Mouse (Mus musculus) liver, embryonic 13.5 days (tissue): Measurements from ENCODE around the gene E2f4. TPM values are rescaled to one million over a fixed set of nuclear protein-coding genes. Genes with fewer than 3 reads are reported as not detected.
"Not testable (repeated sequence)": the region's sequence is repeated elsewhere in the genome, so short reads cannot be mapped to it uniquely, and the experiment has no call there.

Experiments used
- ATAC-seq: fragments of 200-750 bp; cut with Nextera tagmentation; 2 replicates; pipeline ENCODE4 v1.8.0; 2017; ENCODE audit warnings: low read depth, mild to moderate bottlenecking, moderate number of reproducible peaks, moderate library complexity
- DNase-seq: peaks from one replicate; pipeline ENCODE4 v3.0.0; 2022
- H3K27ac ChIP-seq: fragments of 300-500 bp; sonication (generic); 2 replicates; pipeline ENCODE4 v1.5.1; 2015; ENCODE audit warnings: moderate library complexity, mild to moderate bottlenecking, inconsistent platforms
- H3K27me3 ChIP-seq: fragments of 300-500 bp; sonication (generic); 2 replicates; pipeline ENCODE4 v1.6.1; 2015; ENCODE audit warnings: mild to moderate bottlenecking, inconsistent platforms
- H3K36me3 ChIP-seq: fragments of 300-500 bp; sonication (generic); 2 replicates; pipeline ENCODE4 v1.6.1; 2015; ENCODE audit warnings: mild to moderate bottlenecking, inconsistent platforms
- H3K4me1 ChIP-seq: fragments of 300-500 bp; sonication (generic); replicated peaks from 2 replicates; pipeline ENCODE4 v1.6.1; 2015; ENCODE audit warnings: inconsistent platforms
- H3K4me2 ChIP-seq: fragments of 300-500 bp; sonication (generic); 2 replicates; pipeline ENCODE4 v1.6.1; 2015; ENCODE audit warnings: inconsistent platforms, mild to moderate bottlenecking, moderate library complexity
- H3K4me3 ChIP-seq: fragments of 300-500 bp; sonication (generic); replicated peaks from 2 replicates; pipeline ENCODE4 v1.5.1; 2015; ENCODE audit warnings: mild to moderate bottlenecking, inconsistent platforms
- H3K9ac ChIP-seq: fragments of 300-500 bp; sonication (generic); 2 replicates; pipeline ENCODE4 v1.6.1; 2015; ENCODE audit warnings: mild to moderate bottlenecking, inconsistent platforms
- H3K9me3 ChIP-seq: fragments of 300-500 bp; sonication (generic); replicated peaks from 2 replicates; pipeline ENCODE4 v1.6.1; 2016; ENCODE audit warnings: inconsistent platforms
- WGBS: fragments of 180-500 bp; shearing (Covaris S2); methylation state at CpG from one replicate; pipeline ENCODE4 v1.1.7; 2015; ENCODE audit not compliant: insufficient replicate concordance; 5-methylcytosine and 5-hydroxymethylcytosine counted together
- polyA plus RNA-seq: library from polyadenylated mRNA; unstranded; fragments of >200 nt; fragmentation: Nextera tagmentation; extraction: Ambion mirVana; gene quantifications from 2 replicates; pipeline ENCODE4 v1.2.1, GENCODE M21; 2015

The E2f4 gene
- polyA plus RNA-seq, 1 experiment from 2014 or later = 187 TPM

DNA sequence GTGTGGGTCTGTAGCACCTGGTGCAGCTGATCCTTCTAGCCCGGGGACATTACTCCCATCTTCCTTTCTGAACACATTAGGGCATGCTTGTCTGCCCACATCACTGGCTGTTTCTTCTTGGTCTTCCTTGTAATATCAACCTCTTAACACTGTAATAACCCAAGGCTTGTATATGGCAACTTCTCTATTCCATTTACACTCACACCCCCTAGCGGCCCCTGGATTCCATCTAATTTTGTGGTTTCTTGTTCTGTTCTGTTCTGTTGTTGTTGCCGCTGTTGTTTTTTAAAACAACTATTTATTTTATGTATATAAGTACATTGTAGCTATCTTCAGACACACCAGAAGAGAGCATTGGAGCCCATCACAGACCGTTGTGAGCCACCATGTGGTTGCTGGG lies 10.6 kb upstream of the E2f4 start:
- Histone ChIP-seq H3K9ac (no peak overlapping the region), H3K27ac (no peak overlapping the region), H3K27me3 (peaks cover 61% of the 10 kb centered on the region), H3K9me3 (no peaks in the 10 kb centered on the region), H3K36me3 (no peaks in the 10 kb centered on the region), H3K4me2 (no peak overlapping the region), H3K4me3 (no peak overlapping the region), H3K4me1 (peaks cover 45% of the 10 kb centered on the region)
- WGBS = 67% methylated on average over 4 of the region's 4 CpGs
- DNase-seq (no peak), ATAC-seq (no peak)

DNA sequence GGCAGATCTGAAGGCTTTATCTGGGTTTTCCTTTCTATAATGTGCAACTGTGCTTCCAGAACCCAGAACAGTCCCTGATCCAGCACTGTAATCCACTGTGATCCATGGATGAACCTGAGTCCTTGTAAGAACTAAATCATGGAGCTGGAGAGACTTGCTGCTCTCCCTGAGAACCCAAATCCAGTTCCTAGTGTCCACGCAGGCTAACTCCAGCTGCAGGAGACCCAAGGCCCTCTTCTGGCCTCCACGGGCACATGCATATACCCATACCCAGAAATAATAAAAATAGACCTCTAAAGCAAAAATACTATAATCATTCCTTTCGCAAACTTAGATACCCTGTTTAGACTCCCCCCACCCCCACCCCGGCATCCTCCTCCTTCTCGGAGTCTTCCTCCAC lies 9.2 kb upstream of the E2f4 start:
- H3K27ac ChIP-seq = no peak overlapping the region
- no peaks in the 10 kb centered on the region for H3K36me3 ChIP-seq
- no peak overlapping the region for H3K4me3 ChIP-seq
- H3K4me2 ChIP-seq = no peak overlapping the region
- 86% methylated on average over 5 of the region's 5 CpGs for WGBS
- no peak for DNase-seq
- H3K9me3 ChIP-seq = no peaks in the 10 kb centered on the region
- peaks cover 50% of the 10 kb centered on the region for H3K27me3 ChIP-seq
- H3K4me1 ChIP-seq = peaks cover 34% of the 10 kb centered on the region
- H3K9ac ChIP-seq = no peak overlapping the region
- no peak for ATAC-seq

DNA sequence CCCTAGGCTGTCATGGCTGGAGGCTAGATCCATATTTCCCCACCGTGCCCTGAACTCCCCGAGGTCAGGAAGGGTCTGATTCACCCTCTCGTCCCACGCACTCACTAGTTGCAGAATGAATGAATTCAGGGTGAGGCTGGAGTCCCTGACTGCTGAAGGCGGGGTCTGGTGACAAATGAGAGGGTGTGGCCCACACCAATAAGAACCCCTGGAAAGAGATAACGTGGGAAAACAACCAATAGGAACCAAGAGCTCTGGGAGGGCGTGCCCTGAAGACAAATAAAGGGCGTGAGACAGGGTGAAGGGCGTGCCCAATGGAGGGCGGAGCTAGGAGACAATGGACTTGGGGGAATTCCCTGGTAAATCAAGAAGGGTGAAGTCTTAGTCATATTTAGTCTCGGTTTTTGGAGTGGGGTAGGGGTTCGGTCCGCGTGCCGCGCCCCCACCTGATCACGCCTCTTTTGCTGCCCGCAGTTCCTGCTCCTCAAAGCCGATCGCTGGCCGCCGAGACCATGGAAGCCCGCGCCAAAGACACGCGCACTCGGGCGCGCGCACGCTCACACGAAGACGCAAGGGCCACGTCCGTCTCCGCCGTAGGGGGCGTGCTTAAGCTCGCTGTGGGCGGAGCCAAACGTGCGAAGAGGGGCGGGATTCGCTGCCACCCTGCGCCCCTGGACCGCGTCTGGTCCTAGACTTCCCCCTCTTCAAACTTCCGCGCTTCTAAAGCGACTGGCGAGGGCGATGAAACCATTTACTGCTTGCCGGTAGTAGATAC lies 8.3 kb upstream of the E2f4 start:
- Histone ChIP-seq H3K27me3 (peaks cover 46% of the 10 kb centered on the region), H3K36me3 (no peaks in the 10 kb centered on the region), H3K9me3 (no peaks in the 10 kb centered on the region), H3K4me2 (peak overlapping the region; percentile 87), H3K27ac (peak overlapping the region; percentile 59; the same call in 1 of the 2 replicates), H3K9ac (peak overlapping the region; percentile 55), H3K4me1 (peaks cover 29% of the 10 kb centered on the region), H3K4me3 (peak overlapping the region; percentile 61)
- peak; percentile 82 for DNase-seq
- 1% methylated on average over 53 of the region's 53 CpGs for WGBS
- ATAC-seq = peak; percentile 82

DNA sequence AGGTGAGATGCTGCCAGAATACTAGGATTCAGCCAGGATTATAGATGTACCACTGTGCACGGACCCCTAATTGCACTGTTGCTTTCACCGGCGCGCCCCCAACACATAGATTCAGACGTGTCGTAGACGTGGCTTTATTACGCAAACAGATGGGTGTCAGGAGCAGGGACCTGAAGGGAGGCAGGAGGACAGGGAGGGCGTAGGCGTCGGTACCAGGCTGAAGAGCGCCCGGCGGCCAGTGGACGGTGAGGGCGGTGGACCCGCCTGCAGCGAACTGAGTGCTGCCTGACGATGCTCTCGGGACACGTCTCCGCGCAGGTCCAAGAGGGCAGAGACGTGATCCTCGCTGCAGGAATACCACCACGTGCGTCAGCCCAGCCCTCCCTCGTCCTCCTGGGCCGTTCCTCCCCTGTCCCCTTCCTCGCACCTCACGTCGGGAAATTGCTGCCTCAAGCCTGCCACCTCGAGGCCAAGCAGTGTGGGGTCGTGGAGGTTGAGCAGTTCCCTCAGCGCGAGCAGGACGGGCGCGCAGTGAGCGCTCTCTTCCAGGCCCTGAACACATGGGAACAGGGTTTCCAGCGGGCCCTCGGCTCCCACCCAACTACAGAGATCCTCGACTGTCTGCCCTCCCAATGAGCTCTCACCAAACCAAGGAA lies 7.5 kb upstream of the E2f4 start, which contains the start of gene 4931428F04Rik:
4931428F04Rik (minus strand) TSS at position 60 of the 656 bp plus-strand sequence.
- ATAC-seq = peak; percentile 16
- Histone ChIP-seq H3K4me1 (peaks cover 29% of the 10 kb centered on the region), H3K9me3 (no peaks in the 10 kb centered on the region), H3K4me3 (peak within 1 kb of the TSS; percentile 61), H3K27ac (peak within 1 kb of the TSS; percentile 59; the same call in 1 of the 2 replicates), H3K27me3 (peaks cover 40% of the 10 kb centered on the region), H3K4me2 (peak within 1 kb of the TSS; percentile 87), H3K9ac (peak within 1 kb of the TSS; percentile 55), H3K36me3 (no peaks in the 10 kb centered on the region)
- 4% methylated on average over 43 of the region's 43 CpGs for WGBS
- no peak for DNase-seq

DNA sequence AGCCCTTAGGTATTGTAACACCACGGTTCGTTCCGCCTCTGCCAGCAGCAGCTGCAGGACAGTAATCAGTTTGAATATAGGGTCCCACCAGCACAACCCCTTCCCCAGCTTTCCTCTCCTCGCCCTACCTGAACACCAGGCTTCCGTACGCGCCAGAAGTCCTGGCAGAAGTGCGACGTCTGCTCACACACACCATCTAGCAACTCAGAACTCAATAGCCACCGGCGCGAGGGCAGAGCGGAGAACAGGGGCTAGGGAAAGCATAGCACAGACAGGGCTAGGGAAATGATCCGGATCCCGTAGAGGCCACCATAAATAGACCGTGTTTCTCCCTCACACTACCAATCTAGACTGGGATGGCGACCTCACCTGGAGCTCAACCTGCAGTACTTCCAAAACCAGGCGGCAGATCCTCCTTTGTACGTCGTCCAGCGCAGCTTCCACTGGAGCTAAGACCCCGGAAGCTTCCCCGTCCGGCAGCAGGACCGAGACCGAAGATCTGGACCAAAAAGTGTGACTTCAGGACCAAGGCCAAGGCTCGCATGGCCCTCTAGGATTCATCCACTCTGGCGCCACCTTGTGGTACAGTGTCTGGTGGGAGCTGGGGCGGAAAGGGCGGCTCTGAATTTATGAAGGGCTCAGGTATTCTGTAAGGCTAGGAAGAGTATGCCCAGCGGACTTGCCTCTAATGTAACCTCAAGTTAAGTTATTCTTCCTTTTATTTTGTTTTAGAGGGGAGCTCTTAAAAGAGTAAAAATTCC lies 6.7 kb upstream of the E2f4 start:
- WGBS = 17% methylated on average over 31 of the region's 31 CpGs
- H3K36me3 ChIP-seq = no peaks in the 10 kb centered on the region
- DNase-seq = peak; percentile 81
- no peak overlapping the region for H3K27ac ChIP-seq
- ATAC-seq = no peak
- peak overlapping the region; percentile 61; the same call in 1 of the 2 replicates for H3K4me3 ChIP-seq
- peak overlapping the region; percentile 87 for H3K4me2 ChIP-seq
- no peak overlapping the region for H3K9ac ChIP-seq
- peaks cover 32% of the 10 kb centered on the region for H3K27me3 ChIP-seq
- no peaks in the 10 kb centered on the region for H3K9me3 ChIP-seq
- H3K4me1 ChIP-seq = peaks cover 32% of the 10 kb centered on the region

DNA sequence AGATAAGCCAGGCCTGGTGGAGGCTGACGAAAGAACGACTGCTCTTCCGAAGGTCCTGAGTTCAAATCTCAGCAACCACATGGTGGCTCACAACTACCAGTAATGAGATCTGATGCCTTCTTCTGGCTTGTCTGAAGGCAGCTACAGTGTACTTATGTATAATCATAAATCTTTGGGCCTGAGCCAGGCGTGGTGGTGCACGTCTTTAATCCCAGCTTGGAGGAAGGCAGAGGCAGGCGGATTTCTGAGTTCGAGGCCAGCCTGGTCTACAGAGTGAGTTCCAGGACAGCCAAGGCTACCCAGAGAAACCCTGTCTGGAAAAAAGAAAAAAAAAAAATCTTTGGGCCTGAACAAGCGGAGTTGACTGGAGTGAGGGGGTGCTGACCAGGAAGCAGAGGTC lies 6.1 kb upstream of the E2f4 start:
- not testable (repeated sequence) for DNase-seq, H3K9ac ChIP-seq
- WGBS = 73% methylated on average over 8 of the region's 8 CpGs

DNA sequence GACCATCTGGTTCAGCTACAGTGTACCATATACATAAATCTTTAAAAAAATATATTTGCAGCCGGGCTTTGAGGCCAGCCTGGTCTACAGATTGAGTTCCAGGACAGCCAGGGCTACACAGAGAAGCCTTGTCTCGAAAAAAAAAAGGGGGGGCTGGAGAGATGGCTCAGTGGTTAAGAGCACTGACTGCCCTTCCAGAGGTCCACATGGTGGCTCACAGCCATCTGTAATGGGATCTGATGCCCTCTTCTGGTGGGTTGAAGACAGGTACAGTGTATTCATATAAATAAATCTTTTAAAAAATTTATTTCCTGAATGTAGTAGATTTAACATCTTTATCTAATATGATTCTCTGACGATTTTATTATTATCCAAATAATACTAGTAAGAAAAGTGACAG lies 5.7 kb upstream of the E2f4 start:
- H3K27me3 ChIP-seq = peaks cover 23% of the 10 kb centered on the region

More for the DNA sequence above, 6.1 kb upstream of the E2f4 start:
- H3K4me3 ChIP-seq, H3K27ac ChIP-seq, H3K4me2 ChIP-seq, ATAC-seq, H3K36me3 ChIP-seq, H3K9me3 ChIP-seq: not testable (repeated sequence)
- H3K27me3 ChIP-seq = peaks cover 28% of the 10 kb centered on the region
- H3K4me1 ChIP-seq = peaks cover 38% of the 10 kb centered on the region

DNA sequence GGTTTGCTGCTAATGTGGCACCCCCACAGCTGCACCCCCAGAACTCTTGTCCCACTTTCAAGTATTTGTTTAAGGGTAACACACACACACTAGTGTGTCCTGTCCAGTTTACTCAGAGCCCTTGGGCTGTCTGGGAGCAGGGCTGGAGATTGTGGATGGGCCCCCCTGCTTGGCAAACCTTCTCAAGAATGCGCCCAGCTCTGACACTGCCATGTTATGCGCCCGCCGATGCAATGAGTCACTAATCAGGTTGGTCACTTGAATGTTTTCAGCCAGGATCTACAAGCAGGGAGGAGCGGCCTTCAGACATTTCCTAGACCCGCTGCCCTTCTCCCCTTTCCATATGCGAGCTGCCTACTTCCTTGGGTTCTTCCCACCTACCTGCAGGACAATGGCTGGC lies 5.0 kb upstream of the E2f4 start:
- H3K36me3 ChIP-seq = no peaks in the 10 kb centered on the region
- no peaks in the 10 kb centered on the region for H3K9me3 ChIP-seq
- no peak for DNase-seq
- no peak overlapping the region for H3K4me2 ChIP-seq
- peaks cover 23% of the 10 kb centered on the region for H3K27me3 ChIP-seq
- H3K27ac ChIP-seq = no peak overlapping the region
- peaks cover 47% of the 10 kb centered on the region for H3K4me1 ChIP-seq
- ATAC-seq = no peak
- no peak overlapping the region for H3K9ac ChIP-seq
- H3K4me3 ChIP-seq = no peak overlapping the region
- 74% methylated on average over 7 of the region's 7 CpGs for WGBS

More for the DNA sequence above, 5.7 kb upstream of the E2f4 start:
- not testable (repeated sequence) for H3K4me3 ChIP-seq, DNase-seq, H3K4me2 ChIP-seq, H3K9ac ChIP-seq, H3K27ac ChIP-seq, ATAC-seq, H3K36me3 ChIP-seq, H3K9me3 ChIP-seq
- 38% methylated on average over 3 of the region's 3 CpGs for WGBS
- H3K4me1 ChIP-seq = peaks cover 43% of the 10 kb centered on the region

DNA sequence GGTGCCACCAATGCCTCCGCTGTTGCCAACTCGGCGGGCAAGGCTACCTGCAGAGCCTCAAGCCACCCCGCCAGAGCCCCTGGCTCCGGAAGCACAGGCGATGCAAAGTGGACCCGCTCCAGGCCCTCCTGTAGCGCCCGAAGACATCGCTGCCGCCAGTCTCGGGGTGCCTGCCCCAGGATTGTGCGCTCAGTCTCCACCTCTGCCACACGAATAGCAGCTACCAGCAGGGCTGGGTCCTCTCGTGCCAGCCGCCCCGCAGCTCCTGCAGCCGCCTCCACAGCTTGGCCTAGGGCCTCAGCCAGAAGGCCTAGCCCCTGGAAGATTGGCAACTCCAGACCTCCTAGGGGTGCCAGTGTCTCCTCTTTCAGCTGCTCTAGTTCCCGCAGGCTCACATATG lies 4.1 kb upstream of the E2f4 start:
- H3K27ac ChIP-seq = no peak overlapping the region
- DNase-seq = no peak
- H3K4me1 ChIP-seq = peaks cover 46% of the 10 kb centered on the region
- no peak overlapping the region for H3K9ac ChIP-seq
- H3K4me2 ChIP-seq = no peak overlapping the region
- peaks cover under 1% of the 10 kb centered on the region for H3K36me3 ChIP-seq
- H3K4me3 ChIP-seq = no peak overlapping the region
- peaks cover 20% of the 10 kb centered on the region for H3K27me3 ChIP-seq
- 78% methylated on average over 19 of the region's 19 CpGs for WGBS
- H3K9me3 ChIP-seq = no peaks in the 10 kb centered on the region
- no peak for ATAC-seq

DNA sequence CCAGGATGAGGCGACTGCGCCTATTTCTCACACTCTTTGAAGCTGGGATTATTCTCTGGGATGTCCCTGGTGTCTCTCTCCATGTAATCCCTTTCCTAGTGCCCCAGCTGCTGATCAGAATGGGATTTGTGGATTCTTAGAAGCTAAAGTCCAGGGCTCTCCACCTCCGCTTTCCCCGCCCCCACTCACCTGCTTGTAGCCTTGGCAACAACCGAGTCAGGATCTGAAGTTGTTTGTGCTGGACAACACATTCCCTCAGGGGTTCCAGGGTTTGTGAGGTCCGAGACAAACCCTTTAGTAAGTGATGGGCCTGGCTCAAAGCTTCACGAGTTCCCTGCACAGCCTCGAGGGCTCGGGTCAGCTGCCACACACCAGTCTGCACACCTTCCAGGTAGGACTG lies 2.7 kb upstream of the E2f4 start:
- no peak for DNase-seq
- H3K9ac ChIP-seq = no peak overlapping the region
- ATAC-seq = no peak
- H3K4me3 ChIP-seq = peak overlapping the region; percentile 33; the same call in 1 of the 2 replicates
- H3K4me2 ChIP-seq = peak overlapping the region; percentile 95
- peaks cover 14% of the 10 kb centered on the region for H3K27me3 ChIP-seq
- H3K36me3 ChIP-seq = peaks cover 12% of the 10 kb centered on the region
- H3K27ac ChIP-seq = no peak overlapping the region
- H3K9me3 ChIP-seq = no peaks in the 10 kb centered on the region
- 71% methylated on average over 9 of the region's 9 CpGs for WGBS
- H3K4me1 ChIP-seq = peaks cover 44% of the 10 kb centered on the region

DNA sequence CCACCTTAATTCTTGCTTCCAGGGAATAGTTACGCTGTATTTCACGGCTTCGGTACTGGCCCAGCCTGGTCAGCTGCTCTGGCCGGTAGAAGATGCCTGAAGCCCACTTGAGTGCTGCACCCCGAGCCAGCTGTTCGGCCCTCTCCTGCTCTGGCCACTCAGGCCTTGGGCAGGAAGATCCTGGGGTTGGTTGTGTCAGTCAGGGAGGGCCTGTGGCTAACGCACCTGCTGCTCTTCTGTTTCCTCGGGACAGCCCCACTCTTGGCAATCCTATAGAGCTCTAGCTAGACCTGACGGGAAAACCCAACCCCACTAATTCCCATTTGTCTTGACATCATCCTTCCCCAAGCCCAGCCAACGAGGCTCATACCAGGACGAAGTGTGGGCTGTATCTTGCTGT lies 2.2 kb upstream of the E2f4 start:
- Histone ChIP-seq H3K27me3 (peaks cover 9% of the 10 kb centered on the region), H3K27ac (0 out of 2 replicates have a peak overlapping the region, but pooled peaks have one; percentile 97), H3K36me3 (peaks cover 17% of the 10 kb centered on the region), H3K4me2 (peak overlapping the region; percentile 95), H3K9me3 (no peaks in the 10 kb centered on the region), H3K4me3 (peak overlapping the region; percentile 33; the same call in 1 of the 2 replicates), H3K9ac (no peak overlapping the region), H3K4me1 (peaks cover 44% of the 10 kb centered on the region)
- WGBS = 55% methylated on average over 11 of the region's 11 CpGs
- DNase-seq (no peak), ATAC-seq (no peak)
